Mouse (Mus musculus) CD4-positive naive resting alpha-beta T cell, adult 76 days (primary cell): ENCODE results near the gene Ap5z1. TPM values are rescaled to one million over a fixed set of nuclear protein-coding genes. Genes with fewer than 3 reads are reported as not detected.

Experiments
- total RNA-seq: library from RNA; stranded (reverse); gene quantifications from one replicate; pipeline ENCODE4 v1.2.4, GENCODE M21; 2023

The Ap5z1 gene
- total RNA-seq = 53.7 TPM

DNA sequence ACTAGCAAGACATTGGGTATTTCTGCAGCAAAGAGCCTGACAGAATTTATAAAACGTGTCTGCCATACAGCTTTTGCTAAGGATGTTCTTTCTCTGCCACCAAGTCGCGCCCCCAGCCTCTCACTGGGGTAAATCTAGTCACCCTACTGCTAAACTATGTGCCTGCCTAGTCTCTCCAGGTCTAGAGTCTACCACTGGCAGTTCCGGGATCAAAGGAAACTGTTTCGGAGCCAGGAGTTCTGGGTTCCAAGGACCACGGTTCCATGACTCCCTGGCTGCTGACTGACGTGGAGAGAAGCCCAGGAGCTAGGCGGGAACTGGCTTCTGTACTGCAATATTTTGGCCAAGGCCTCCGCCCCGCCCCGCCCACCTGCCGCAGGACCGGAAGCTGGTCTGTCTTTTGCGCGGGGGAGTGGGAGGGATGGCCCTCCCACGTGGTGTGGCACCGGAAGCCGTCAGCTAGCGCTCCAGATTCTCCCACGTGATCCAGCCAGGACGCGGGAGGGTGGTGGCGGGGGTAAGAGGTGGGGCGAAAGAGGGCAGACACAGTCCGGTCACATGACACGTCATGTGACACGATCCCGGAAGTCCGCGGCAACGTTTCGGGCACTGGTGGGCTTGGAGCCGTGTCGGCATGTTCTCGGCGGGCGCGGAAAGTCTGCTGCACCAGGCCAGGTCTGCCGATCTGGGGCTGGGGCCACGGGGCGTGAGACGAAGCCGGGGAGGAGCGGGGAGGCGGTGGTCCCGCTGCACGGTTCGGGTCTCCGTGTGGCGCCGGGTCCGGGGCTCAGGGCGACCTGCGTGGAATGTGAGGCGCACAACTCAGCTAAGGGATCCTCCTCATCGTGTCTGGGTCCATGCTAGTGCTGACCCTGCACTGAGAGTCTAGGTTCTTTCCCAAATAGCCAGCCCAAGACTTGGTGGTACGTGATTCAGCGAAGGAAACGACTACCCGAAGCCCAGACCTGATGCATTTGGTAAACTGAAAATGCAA, at the start of gene Ap5z1:
TSS of gene Ap5z1 (plus strand) at position 484 of the 994 bp plus-strand sequence.

Other genes with a start within 250 kb of the Ap5z1 start
- 96.5 TPM for gene Foxk1, start 62.4 kb upstream of the Ap5z1 start, total RNA-seq
- not detected for gene Papolb, start 66.1 kb downstream of the Ap5z1 start, total RNA-seq
- not detected for gene Radil, start 87.2 kb downstream of the Ap5z1 start, total RNA-seq
- not detected for gene Mmd2, start 144.9 kb downstream of the Ap5z1 start, total RNA-seq
- 70.4 TPM for gene Wipi2, start 163.8 kb downstream of the Ap5z1 start, total RNA-seq
- gene Slc29a4, start 228.6 kb downstream of the Ap5z1 start, total RNA-seq = 0.53 TPM